Mouse (Mus musculus) erythroblast, adult 5-6 weeks (primary cell): ENCODE data around the gene Morn5. TPM values are rescaled to one million over a fixed set of nuclear protein-coding genes. Genes with fewer than 3 reads are reported as not detected.

Source experiments
- ATAC-seq: replicated peaks from 2 replicates; pipeline ENCODE4 v1.8.0; 2016; ENCODE audit warnings: moderate number of reproducible peaks, mild to moderate bottlenecking, moderate TSS enrichment, inconsistent platforms; ENCODE audit not compliant: poor library complexity, low FRiP score, severe bottlenecking
- total RNA-seq, 2 experiments: library from RNA; stranded (forward) in 1 of 2; stranded (reverse) in 1 of 2; fragments of 150-400 nt in 1 of 2; fragments of 200-764, 138-1000 nt in 1 of 2; gene quantifications; 2 replicates each; pipeline versions ENCODE4 v1.2.3 to v1.2.4; 2015 to 2017; ENCODE audit warnings: low replicate concordance in 2 of 2

Gene Morn5
- total RNA-seq, 2 experiments from 2014 or later: not detected

GRCm38 (mm10) chr2:36061409-36061808 lies 12.2 kb downstream of the Morn5 start:
- no peak for ATAC-seq

GRCm38 (mm10) chr2:36067132-36067531 lies 17.9 kb downstream of the Morn5 start:
- ATAC-seq: no peak

- ATAC-seq: no peak
Measured at GRCm38 (mm10) chr2:36071660-36072305, 22.5 kb downstream of the Morn5 start.

GRCm38 (mm10) chr2:36073781-36074180 lies 24.5 kb downstream of the Morn5 start:
- no peak for ATAC-seq

- no peak for ATAC-seq
Measured at GRCm38 (mm10) chr2:36075210-36075609, 26.0 kb downstream of the Morn5 start.

- no peak for ATAC-seq
Measured at GRCm38 (mm10) chr2:36077160-36077761, 28.0 kb downstream of the Morn5 start.

GRCm38 (mm10) chr2:36081446-36081845 lies 32.2 kb downstream of the Morn5 start:
- ATAC-seq: no peak

- ATAC-seq: no peak
Measured at GRCm38 (mm10) chr2:36082802-36083580, 33.7 kb downstream of the Morn5 start.

- no peak for ATAC-seq
Measured at GRCm38 (mm10) chr2:36085041-36085440, 35.8 kb downstream of the Morn5 start.

GRCm38 (mm10) chr2:36089190-36089589 lies 39.9 kb downstream of the Morn5 start:
- no peak for ATAC-seq

- 0 out of 2 replicates have a peak, but pooled peaks have one; percentile 34 for ATAC-seq
Measured at GRCm38 (mm10) chr2:36090853-36091741, 41.8 kb downstream of the Morn5 start.

- no peak for ATAC-seq
Measured at GRCm38 (mm10) chr2:36092748-36093147, 43.5 kb downstream of the Morn5 start.

GRCm38 (mm10) chr2:36093301-36093700 lies 44.0 kb downstream of the Morn5 start:
- ATAC-seq: no peak

- ATAC-seq: no peak
Measured at GRCm38 (mm10) chr2:36093914-36094475, 44.7 kb downstream of the Morn5 start.

- ATAC-seq: no peak
Measured at GRCm38 (mm10) chr2:36097129-36097815, 48.0 kb downstream of the Morn5 start.

- no peak for ATAC-seq
Measured at GRCm38 (mm10) chr2:36098021-36098420, 48.8 kb downstream of the Morn5 start.

GRCm38 (mm10) chr2:36099739-36100138 lies 50.5 kb downstream of the Morn5 start:
- no peak for ATAC-seq

GRCm38 (mm10) chr2:36101866-36102558 lies 52.8 kb downstream of the Morn5 start:
- no peak for ATAC-seq
